Mouse (Mus musculus) brain, embryonic 18.5 days (tissue): Measurements from ENCODE around the gene Rhoj.
"Not testable (repeated sequence)": the region's sequence is repeated elsewhere in the genome, so short reads cannot be mapped to it uniquely, and the experiment has no call there.

ENCODE experiments used
- DNase-seq: peaks from one replicate; pipeline ENCODE4 v3.0.0-alpha.2; 2012; ENCODE audit warnings: low read depth, low spot score

The Rhoj gene

GRCm38 (mm10) chr12:75394011-75394773 is 86.1 kb downstream of the Rhoj start:
- DNase-seq, result no peak

- no peak for DNase-seq
Observed at GRCm38 (mm10) chr12:75396616-75397015, 88.5 kb downstream of the Rhoj start.

GRCm38 (mm10) chr12:75397077-75397476 is 89.0 kb downstream of the Rhoj start:
- no peak for DNase-seq

GRCm38 (mm10) chr12:75412964-75413363 is 104.8 kb downstream of the Rhoj start:
- no peak for DNase-seq

GRCm38 (mm10) chr12:75414991-75415390 is 106.9 kb downstream of the Rhoj start:
- no peak for DNase-seq

- DNase-seq, result no peak
Observed at GRCm38 (mm10) chr12:75416681-75417080, 108.6 kb downstream of the Rhoj start, which contains the start of gene Gphb5. Gene Gphb5, minus strand, starts transcription at chr12:75416781.

- peak; percentile 12 for DNase-seq
Observed at GRCm38 (mm10) chr12:75424359-75424758, 116.2 kb downstream of the Rhoj start.

GRCm38 (mm10) chr12:75424817-75425216 is 116.7 kb downstream of the Rhoj start:
- DNase-seq, result no peak

GRCm38 (mm10) chr12:75425882-75426281 is 117.8 kb downstream of the Rhoj start:
- DNase-seq, result no peak

GRCm38 (mm10) chr12:75428719-75429118 is 120.6 kb downstream of the Rhoj start:
- no peak for DNase-seq

GRCm38 (mm10) chr12:75429685-75430396 is 121.7 kb downstream of the Rhoj start:
- DNase-seq, result no peak

GRCm38 (mm10) chr12:75432400-75432799 is 124.3 kb downstream of the Rhoj start:
- not testable (repeated sequence) for DNase-seq

GRCm38 (mm10) chr12:75446245-75446644 is 138.1 kb downstream of the Rhoj start:
- DNase-seq, result no peak

- no peak for DNase-seq
Observed at GRCm38 (mm10) chr12:75448921-75449320, 140.8 kb downstream of the Rhoj start.

- DNase-seq, result no peak
Observed at GRCm38 (mm10) chr12:75449475-75449966, 141.4 kb downstream of the Rhoj start.

- no peak for DNase-seq
Observed at GRCm38 (mm10) chr12:75450011-75450410, 141.9 kb downstream of the Rhoj start.

GRCm38 (mm10) chr12:75450592-75450991 is 142.5 kb downstream of the Rhoj start:
- DNase-seq, result no peak
